Mouse (Mus musculus): ENCODE measurements around the gene Reg4.

Gene Reg4

DNA sequence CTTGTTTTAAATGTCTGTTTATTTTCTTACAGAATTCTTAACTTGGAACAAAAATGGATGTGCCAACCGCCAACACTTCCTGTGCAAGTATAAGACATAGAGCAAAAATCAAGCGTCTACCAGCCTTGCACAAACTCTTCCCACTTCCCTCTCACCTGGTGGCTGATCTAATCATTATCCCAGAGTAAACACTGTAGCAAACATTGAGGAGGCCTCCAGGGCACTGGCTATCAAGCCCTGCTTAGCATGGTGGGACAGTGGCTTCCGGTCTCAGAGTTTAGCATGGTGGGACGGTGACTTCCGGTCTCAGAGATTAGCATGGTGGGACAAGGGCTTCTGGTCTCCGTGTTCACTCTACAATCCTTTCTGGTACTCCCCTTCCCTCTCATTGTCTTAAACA, 14.3 kb downstream of the Reg4 start:
- DNase-seq (ENCODE audit: low read depth, low spot score) = no peak

DNA sequence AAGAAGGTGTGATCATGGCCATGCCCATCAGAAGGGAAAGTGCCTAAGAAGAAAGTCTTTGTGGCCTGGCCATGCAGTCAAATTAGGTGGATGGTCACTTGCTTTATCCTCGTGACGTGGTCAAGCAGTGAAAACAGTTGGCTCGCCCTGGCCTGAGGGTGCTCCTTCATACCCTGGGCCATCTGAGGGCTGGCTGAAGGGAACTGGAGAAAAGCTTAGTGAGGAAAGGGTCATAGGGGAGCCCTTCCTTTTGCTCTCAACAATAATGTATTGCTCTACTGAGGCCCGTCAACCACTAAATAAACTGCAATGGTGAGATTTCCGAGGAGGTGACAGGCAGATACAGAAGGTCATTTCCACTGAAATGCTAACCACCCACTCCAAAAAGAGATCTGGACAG, 15.3 kb downstream of the Reg4 start:
- no peak for DNase-seq (ENCODE audit: low read depth, low spot score)

DNA sequence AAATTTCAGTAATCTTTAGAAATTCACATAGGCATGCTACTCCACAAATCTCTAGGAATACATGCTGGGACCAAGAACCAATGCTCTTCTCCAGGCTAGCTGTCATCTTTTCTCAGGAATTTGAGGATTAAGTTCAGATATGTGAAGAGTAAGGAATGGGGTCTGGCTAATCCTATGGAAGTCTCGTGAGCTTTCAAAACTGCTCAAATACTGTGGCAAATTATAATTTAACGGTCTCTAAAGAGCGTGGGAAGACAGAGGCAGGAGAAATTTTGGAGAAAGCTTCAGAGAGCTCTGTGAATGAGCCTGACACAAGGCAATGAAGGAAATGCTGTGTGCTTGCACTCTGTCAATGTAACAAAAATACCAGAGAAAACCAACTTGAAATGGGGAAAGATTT, 16.2 kb downstream of the Reg4 start:
- DNase-seq (ENCODE audit: low read depth, low spot score) = no peak

DNA sequence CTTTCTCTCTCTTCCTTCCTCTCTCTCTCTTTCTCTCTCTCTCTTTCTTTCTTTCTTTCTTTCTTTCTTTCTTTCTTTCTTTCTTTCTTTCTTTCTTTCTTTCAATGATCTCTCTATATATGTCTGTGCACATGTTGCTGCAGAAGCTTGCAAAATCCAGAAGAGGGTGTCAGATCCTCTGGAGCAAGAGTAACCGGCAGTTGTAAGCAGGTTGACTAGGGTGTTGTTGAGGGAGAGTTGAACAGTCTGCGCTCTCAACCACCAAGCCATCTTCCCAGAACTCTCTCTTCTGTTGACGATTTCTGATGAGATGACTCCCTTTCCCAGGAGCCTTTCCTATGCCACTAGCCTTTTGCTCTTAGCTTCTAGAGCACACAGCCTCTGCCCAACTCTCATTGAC, 20.1 kb downstream of the Reg4 start:
- DNase-seq (ENCODE audit: low read depth, low spot score) = no peak

DNA sequence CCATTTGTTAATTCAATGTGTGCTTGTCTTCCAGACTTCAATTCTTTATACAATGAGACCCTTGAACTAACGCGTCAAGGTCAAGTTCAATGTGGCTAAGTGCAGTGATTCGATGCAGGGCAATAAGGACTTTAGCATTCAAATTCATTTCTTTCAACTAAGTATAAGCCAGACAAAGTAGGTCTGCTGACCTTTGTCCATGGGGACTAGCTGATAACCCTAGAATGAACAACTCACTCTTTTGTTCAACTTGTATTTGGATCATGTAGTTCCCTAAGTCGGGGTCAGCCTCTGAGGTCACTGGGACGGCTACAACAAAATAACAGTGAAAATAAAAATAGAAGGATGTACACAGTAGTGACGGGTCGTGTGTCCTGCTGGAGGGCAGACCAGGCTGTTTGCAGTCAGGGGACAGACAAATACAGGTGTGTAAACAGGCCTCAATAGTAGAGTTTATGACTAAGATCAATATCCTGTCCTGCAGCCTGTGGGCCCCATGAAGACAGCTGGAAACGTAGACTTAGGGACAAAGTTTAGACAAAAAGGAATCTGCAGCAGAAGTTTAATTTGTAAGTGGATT, 20.6 kb downstream of the Reg4 start:
- no peak for DNase-seq (ENCODE audit: low read depth, low spot score)

DNA sequence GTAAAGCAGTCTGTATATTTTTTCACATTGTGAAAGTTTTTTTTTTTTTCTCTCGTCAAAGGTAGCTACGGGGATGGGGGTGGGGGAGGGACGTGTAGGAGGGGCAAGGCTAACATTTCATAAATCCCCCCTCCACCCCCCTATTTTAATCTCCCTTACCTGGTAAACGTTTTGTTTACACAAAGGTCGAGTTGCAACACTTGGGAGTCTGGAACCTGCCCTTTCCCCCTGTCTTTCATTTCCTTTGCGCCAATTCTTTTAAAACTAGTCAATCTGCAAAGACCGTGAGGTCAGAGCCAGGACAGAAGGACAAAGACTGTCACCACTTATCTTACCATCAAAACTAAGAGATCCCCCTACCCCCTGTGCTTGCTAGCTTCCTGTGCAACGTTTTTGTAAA, 23.9 kb downstream of the Reg4 start:
- no peak for DNase-seq (ENCODE audit: low read depth, low spot score)

DNA sequence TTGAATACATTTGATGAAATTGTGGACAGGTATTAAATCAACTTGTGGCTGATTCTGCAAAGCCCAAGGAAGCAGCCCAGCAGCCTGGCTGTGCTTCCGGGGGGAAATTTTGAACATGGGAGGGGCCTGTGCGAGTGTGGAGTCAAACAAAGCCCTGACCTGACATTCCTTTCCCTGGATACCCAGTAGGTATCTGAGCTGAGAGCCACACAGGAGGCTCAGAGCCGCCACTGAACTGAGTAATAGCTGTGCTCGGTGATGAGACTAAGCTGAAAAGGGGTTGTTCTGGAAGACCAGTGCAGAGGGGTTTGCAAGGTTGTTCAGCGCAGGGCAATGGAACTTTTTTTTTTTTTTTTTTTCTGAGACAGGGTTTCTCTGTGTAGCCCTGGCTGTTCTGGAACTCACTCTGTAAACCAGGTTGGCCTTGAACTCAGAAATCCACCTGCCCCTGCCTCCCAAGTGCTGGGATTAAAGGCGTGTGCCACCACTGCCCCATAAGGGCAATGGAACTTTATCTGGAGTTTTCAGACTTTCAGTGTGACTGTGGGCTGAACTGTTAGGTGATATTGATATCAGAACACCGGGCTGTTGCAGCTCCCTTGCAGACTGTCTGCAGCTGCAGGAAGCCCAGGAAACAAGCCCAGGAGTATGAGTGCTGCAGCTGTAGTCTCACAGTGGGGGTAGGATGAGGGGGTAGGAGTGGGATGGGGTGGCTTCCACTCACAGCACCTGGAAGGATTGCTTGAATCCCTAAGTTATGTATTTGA, 25.2 kb downstream of the Reg4 start:
- no peak for DNase-seq (ENCODE audit: low read depth, low spot score)

DNA sequence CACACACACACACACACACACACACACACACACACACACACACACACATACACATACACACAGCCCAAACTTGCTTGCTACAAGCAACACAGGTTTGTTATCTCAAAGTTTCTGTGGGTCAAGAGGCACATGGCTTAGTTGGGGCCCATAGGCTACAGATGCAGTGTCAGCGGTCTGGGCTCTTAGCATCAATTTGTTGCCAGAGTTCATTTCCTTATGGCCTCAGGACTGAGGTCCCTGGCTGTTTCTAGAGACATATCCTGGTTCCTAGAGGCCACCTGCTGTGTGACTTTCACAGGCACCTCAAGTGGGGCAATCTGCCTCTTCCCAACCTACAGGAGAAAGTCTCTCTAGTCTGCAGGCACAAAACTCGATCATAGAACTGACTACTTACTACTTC, 27.4 kb downstream of the Reg4 start:
- DNase-seq (ENCODE audit: low read depth, low spot score) = no peak

DNA sequence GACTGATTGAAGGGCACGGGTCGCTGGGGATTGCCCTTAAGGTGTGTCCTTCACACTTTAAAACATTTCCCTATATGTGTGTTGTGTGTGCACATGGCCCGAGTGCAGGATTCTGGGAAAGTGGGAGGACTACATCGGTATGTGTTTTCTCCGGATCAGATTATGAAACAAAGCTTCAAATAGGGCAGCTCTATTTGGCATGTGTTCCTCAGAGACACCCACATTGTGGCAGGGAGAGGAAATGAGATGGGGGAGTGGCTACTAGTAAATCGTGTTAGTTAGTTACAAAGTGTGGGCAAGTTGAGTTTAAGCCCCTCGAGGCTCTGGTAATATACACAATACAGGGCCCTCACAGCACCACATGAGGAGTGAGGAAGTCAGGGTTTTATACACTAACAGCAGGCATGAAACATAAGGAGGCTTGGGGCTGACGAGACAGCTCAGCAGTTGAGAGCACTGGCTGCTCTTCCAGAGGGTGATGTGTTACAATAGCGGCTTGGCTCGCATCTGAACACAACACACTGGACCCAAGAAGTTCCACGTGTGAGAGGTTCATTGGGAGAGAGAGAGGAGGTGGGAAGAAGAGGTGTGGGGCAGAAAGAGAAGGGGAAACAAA, 28.0 kb downstream of the Reg4 start:
- peak; percentile 48 for DNase-seq (ENCODE audit: low read depth, low spot score)

DNA sequence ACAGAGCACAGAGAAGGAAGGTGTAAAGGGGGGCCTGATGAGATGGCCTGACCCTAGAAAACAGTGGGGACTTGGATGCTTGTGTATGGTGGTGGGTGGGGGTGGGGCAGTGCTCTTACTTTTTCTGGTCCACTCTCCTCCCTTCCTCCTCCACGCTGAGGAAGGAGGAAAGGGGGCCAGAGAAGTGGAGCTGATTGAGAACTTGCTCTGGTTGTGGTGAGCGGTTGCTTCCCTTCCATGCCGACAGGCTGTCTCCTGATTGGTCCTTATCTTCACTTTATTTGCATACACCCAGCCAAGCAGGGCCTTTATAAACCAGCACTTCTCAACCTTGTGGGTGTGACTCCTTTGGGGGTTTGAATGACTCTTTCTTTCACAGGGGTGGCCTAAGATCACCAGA, 32.1 kb downstream of the Reg4 start:
- DNase-seq (ENCODE audit: low read depth, low spot score) = no peak

DNA sequence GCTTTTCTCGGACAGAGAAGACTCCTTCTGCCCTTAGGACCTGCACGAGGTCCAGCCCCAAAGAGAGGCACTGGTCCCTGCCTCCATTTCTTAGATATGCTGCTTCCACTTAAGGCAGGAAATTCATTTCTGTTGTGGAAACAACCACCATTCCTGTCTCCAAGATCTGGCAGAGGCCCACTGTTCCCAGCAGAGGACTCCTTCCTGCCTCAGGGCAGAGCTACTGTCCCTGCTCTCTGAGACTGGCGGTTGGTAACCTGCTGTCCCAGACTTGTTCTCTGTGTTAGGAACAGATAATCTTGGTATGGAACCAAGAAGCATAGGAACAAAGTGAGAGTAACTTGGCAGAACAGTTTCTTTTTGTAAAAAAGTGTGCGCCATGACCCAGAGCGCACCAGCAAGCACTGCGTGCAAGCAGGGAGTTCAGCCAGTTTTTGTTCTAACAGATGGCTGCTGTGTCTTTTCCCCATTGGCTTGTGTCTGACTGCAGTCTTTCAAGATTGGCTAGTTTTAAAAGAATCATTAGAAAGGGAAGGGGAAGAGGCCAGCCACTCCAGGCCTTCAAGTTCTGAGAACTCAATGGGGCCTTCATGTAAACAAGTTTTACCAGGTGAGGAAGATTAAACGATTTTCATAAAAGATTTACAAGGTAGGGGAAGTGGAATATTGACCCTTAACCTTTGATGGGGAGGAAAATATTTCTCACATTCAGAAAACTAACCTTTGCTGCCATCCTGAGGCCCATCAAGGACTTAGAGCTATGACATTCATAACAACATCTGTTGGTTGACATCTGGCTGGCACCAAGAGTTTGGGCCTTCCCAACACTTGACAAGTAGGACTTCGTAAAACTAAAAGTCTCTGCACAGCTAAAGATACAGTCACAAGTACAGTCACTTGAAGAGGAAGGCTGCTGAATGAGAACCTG, 33.0 kb downstream of the Reg4 start:
- peak; percentile 18 for DNase-seq (ENCODE audit: low read depth, low spot score)

DNA sequence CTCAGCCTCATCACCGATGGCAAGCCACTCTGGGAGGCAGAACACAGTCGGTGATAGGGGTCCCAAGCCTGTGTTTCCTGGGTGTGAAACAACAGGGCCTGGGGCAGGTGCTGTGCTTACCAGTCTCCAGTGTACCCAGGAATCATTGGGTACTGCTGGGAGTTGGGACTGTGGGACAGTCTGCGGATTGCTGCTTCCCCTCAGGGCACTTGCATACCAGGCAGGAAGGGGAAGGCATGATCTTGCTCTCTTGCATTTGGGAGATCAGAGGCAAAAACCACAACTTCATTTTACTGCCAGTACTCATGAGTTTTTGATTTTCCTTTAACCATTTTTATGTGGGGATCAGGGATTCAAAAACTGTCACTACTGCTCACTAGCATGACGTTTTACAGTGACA, 36.8 kb downstream of the Reg4 start:
- DNase-seq (ENCODE audit: low read depth, low spot score) = no peak

DNA sequence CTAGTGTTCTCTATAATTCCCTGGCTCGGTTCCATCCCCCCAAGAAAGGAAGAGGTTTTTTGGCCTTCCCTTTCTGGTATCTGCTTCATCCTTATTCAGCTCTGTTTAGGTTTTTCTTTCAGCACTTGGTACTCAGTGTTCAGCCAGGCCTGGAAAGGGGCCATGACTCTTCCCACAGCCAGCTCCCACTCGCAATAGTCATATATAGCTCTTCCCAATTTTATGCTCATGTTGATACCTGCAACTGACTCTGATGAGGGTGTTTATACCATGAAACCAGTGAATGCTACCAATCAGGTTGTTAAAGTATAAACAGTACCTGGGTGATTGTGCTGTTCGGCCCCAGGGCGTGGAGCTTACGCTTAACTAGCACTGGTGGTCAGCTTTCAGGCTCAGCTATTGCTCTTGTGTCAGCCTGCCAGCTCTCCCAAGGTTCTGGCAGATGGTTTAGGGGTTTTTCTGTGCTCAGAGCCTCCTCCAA, 37.4 kb downstream of the Reg4 start:
- DNase-seq (ENCODE audit: low read depth, low spot score) = peak; percentile 75

DNA sequence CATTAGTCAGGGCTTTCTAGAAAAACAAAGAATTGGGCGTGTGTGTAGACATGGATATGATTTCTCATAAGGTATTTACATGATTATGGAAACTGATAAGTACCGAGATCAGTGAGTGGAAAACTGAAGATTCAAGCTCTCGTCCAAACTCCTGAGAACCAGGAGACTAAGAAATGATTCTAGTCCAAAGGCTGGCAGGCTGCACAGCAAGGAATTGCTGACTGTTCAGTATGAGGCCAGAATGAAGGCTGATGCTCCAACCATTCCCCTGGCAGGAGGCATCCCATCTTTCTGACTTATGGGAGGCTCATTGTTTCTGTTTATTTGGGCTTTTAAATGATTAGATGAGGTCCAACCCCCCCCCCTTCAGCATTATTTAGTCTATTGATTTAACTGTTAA, 38.6 kb downstream of the Reg4 start:
- DNase-seq (ENCODE audit: low read depth, low spot score) = no peak

DNA sequence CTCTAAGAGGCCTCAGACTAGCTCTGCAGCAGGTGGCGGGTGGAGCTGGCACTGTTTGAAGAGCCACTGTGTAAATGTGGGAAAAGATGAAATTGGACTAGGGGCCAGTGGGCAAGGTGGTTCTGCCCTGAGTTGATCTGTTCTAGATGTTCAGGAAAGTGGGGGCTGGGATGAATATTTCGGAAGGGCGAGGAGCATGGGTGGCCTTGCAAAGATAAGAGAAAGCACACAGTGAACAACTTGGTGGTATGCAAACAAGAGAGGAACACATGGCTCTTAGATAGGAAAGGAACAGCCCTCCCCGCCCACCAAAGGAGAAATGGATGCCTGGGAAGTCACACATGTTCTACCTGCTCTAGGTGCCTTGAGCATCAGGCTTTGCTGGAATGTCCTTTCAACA, 39.5 kb downstream of the Reg4 start:
- DNase-seq (ENCODE audit: low read depth, low spot score) = no peak

DNA sequence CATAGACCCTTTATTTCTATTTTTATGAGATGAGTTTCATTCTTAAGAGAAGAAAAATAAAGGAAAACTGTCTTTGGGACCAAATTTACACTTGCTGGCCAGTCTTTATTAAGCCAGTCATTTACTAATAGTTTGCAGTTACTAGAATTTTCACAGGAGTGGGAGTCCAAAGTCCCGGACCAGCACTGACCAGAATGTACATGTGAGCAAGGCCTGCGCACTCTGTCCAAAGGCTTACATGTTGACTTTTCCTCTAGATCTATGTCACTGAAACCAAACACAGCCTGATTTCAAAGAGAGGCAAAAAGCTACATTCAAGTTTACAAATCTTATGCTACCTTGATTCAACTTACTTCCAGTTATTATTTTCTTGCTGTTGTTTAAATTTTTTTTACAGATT, 40.2 kb downstream of the Reg4 start:
- no peak for DNase-seq (ENCODE audit: low read depth, low spot score)

DNA sequence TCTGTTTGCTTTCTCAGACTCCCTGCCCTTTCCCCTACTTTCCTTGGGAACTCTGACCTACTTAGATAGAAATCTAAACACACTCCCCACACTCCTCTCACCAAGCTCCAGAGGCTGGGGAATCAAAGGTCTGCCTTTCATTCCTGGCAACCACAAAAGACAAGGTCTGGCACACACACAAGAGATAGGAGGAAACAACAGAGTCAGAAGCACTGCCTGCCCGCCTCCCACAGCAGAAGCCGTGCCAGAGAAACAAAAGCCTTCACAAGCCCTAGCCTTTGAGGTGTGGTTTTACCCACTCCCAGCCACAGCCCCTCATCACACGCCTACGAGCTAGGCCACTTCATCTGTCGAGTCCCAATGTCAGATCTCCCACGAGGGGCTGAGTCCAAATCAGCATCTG, 45.3 kb downstream of the Reg4 start:
- DNase-seq (ENCODE audit: low read depth, low spot score) = peak; percentile 38

DNA sequence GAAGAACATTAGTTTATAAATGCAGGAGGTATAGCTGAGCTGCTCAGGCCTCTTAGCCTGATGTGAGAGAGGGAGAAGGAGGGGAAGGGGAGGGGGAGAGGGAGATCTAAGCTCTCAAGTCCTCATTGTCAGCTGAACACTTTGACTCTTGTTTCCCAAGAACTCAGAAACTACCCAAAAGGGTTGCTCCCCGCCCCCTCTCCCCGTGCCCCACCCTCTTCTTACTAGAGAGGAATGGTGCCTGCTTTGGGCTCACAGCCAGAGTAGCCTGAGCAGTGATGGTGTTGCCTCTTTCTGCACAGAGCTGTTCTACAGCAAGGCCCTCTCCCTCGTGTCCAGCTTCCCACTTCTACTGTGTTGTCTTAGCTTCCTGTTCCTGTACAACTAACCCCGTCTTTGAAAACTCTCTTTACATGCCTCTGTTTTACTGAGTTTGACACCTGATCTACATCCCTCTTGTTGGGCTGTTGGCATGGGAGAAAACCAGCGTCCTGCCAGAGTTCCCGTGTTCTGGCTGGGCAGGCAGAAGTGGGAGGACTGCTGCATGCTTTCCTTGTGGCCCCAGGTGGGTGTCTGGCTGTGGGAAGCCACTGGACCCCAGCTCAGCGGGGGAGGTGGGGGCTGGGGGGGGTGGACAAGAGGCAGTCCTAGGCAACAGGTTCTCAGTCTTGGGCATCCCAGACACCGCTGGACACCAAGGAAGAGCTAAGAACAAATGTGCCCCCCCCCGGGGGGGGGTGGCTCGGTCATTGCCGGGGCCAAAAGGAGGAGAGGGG, 51.9 kb downstream of the Reg4 start:
- no peak for DNase-seq (ENCODE audit: low read depth, low spot score)

DNA sequence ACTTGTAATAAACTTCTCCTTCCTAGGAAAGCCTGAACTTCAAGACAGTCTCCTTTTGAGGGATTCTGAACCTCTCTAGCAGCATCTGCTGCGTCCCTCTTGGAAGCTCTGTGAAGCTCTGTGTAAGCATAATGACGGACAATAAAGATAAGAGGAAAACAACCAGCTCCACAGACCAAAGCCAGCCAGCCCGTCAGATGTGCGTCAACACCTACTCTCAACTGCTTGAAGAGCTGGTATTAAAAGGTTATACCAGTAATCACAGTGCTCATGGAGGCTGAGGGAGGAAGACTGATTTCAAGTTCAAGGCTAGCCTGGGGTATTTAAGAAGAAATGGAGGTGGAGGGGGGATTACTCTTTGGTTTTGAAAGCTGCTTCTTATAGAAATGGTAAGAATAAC, 57.7 kb downstream of the Reg4 start:
- no peak for DNase-seq (ENCODE audit: low read depth, low spot score)

DNA sequence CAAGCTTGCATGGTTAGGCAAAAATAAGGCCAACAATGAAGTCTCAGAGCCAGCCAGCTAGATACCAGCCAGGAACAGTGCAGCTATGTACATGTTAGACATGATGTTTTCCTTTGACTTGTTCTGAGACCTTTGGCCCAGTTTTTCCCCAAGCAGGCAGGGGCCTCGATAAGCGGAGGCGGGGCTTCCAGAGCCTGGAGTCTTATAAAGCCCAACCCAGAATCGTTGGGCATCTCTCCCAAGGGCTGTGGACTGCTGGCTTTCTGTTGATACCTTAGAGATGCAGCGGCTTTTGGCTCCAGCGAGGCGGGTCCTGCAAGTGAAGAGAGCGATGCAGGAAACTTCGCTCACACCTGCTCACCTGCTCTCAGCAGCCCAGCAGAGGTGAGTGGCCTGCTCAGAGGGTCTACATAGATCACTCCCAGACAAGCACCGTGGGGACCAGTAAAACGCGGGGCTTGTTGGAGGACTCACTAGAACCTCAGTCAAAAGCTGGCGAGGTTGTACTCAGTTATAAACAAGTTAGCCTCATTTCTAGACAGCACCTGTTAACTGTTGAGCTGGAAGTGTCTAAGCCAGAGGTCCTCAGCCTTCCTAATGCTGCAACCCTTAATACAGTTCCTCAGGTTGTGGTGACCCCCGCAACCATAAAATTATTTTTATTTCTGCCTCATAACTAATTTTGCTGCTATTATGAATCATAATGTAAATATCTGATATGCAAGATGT, 58.4 kb downstream of the Reg4 start, which contains the start of gene Hmgcs2:
Gene Hmgcs2, plus strand, starts transcription at position 232 of the 729 bp plus-strand sequence.
- DNase-seq (ENCODE audit: low read depth, low spot score) = no peak
